Mouse (Mus musculus) c-Kit-negative CD71-positive TER-119-positive erythroid progenitor cells, embryonic 14.5 days (primary cell): ENCODE measurements around the gene Pus7l.

ENCODE experiments used
- DNase-seq: peaks from one replicate; pipeline ENCODE4 v3.0.0-alpha.2; 2013; ENCODE audit warnings: low read depth, low spot score

The Pus7l gene

DNA sequence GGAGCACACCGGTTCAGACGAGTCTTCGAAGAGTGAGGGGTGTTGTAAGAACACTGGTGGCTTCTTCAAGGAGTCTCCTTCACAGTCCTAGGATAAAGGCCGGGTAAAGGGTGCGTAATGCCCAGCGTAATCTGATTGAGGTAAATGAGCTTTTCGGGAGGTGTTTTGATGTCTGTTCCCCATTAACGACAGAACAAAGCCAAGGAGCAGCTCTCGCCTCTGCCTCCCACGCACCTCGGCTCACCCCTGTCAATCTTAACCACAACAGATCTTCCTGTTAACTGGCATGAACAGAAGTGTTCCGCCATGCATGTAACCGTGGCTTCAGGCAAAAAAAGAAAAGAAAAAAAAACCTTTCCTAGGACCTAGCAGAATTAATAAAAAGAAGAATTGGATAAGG, 64.6 kb downstream of the Pus7l start:
- no peak for DNase-seq

DNA sequence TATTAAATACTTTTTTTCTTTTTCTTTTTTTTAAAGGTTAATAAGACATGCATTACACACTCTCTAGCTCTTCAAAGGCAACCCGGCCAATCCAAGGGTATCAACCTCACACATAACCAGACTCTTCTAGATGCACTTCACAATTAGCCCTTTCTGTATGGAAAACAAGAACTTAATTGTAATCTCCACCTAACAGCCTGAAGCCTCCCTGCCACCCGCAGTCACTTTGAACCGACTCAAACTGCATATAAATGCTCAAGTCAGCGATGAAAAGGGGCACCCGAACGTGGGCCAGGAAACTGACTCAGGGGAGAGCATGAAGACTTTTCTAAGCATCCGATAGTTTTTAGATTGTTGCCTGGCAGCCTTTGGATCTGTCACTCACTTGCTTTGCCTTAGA, 66.1 kb downstream of the Pus7l start:
- DNase-seq: no peak

DNA sequence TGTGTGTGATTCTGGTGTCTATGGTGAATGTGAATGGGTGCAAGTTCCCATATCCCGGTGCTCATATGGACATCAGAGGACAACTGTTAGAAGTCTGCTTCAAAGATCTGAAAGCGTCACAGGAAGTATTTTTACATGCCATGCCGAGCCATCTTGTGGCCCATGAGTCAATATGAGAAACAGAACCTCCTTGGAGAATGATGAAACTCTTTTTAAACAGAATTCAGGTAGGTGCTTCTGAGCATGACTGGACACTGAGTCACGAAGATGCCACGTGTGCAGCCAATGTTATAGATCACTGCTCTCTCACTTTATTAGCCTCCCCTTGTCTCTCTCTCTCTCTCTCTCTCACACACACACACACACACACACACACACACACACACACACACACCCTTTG, 67.4 kb downstream of the Pus7l start:
- no peak for DNase-seq
